Mouse (Mus musculus) myocyte (in vitro differentiated cells): ENCODE data around the gene Ubash3b.

Experiments used
- E2F4 ChIP-seq: IDR thresholded peaks from one replicate; pipeline ENCODE4 v1.6.1; 2011; ENCODE audit warnings: mild to moderate bottlenecking, control low read depth, moderate library complexity; ENCODE audit not compliant: insufficient read depth
- POLR2A ChIP-seq: IDR thresholded peaks from one replicate; pipeline ENCODE4 v1.6.1; 2011; ENCODE audit warnings: low read depth, mild to moderate bottlenecking, control low read depth, moderate library complexity; ENCODE audit not compliant: insufficient read length

GRCm38 (mm10) chr9:41136273-41136672 lies 25.2 kb downstream of the Ubash3b start:
- TF ChIP-seq POLR2A (no peak), E2F4 (no peak)
